7 mouse cellular contexts compared by ENCODE assay signal in the genomic region with DNA sequence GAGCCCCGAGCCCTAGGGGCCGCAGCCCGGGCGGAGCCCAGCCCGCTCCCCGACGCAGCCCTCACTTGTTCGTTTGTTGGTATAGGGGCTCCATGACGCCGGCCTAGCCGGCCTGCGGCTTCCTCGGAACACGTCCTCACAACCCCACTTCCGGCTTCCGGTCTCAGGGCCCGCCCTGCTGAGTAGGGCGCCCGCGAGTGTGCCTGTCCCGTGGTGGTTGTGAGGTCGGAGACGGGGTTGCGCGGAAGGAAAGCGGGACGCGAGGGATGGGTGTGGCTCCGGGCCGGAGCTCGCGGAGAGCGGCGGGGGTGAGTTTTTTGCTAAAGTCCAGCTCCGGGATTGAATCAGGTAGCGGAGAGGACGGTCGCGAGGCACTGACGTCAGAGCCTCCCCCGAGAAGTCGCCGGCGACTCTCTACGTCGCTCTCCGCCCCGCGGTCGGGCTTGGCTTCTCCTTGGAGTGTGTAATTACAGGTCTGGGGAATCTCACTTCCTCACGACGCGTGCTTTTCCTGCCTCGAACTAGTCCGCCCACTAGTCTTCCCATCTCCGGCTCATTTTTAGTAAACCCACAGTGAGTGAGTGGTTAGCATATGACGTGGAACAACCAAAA. TPM values are rescaled to one million over a fixed set of nuclear protein-coding genes. Genes with fewer than 3 reads are reported as not detected.
DNase-seq lines count a peak whose midpoint lies in the region; ATAC-seq and TF ChIP-seq lines count a peak whose summit lies in the region.

A gene (minus strand): TSS at position 334 of the 612 bp plus-strand sequence.

- ATAC-seq in embryonic facial prominence, embryonic 12.5 days (ENCODE audit: insufficient number of reproducible peaks, insufficient read depth, low FRiP score, low TSS enrichment), result peak; percentile 92
- peak; percentile 92 for ATAC-seq in limb, embryonic 12.5 days (ENCODE audit: insufficient number of reproducible peaks, insufficient read depth, low FRiP score, low TSS enrichment, low read depth)
- peak; percentile 97 for ATAC-seq in midbrain, embryonic 15.5 days (replicated peaks)

- H3K4me2 ChIP-seq in embryonic facial prominence, embryonic 12.5 days (replicated peaks), result peak within 1 kb of the TSS; percentile 62
- peak within 1 kb of the TSS; percentile 66 for H3K4me2 ChIP-seq in limb, embryonic 12.5 days
- H3K4me2 ChIP-seq in midbrain, embryonic 15.5 days, result peak within 1 kb of the TSS; percentile 61

- TF ChIP-seq POLR2A in kidney, adult 2 months (IDR thresholded peaks at IDR 0.05; ENCODE audit: low read depth, low read length), result peak; percentile 61
- TF ChIP-seq POLR2A in spleen, adult 2 months (IDR thresholded peaks at IDR 0.05; ENCODE audit: low read depth, low read length), result peak; percentile 61

- no peaks in the 10 kb centered on the region for H3K4me1 ChIP-seq in embryonic facial prominence, embryonic 12.5 days
- peaks cover 6% of the 10 kb centered on the region; the same call in 1 of the 2 replicates for H3K4me1 ChIP-seq in kidney, adult 2 months (ENCODE audit: control insufficient read depth, insufficient read depth, low read length)
- no peaks in the 10 kb centered on the region for H3K4me1 ChIP-seq in limb, embryonic 12.5 days (replicated peaks)
- peaks cover 26% of the 10 kb centered on the region for H3K4me1 ChIP-seq in midbrain, embryonic 15.5 days
- peaks cover 4% of the 10 kb centered on the region; the same call in 1 of the 2 replicates for H3K4me1 ChIP-seq in spleen, adult 2 months (ENCODE audit: control insufficient read depth, insufficient read depth, insufficient read length)

- WGBS in embryonic facial prominence, embryonic 12.5 days, result 1% methylated on average over 57 of the region's 57 CpGs
- WGBS in kidney, adult 2 months, result under 1% methylated on average over 57 of the region's 57 CpGs
- WGBS in limb, embryonic 12.5 days, result under 1% methylated on average over 57 of the region's 57 CpGs
- WGBS in midbrain, embryonic 15.5 days, result under 1% methylated on average over 57 of the region's 57 CpGs
- under 1% methylated on average over 57 of the region's 57 CpGs for WGBS in spleen, adult 2 months

- H3K27me3 ChIP-seq in embryonic facial prominence, embryonic 12.5 days, result no peaks in the 10 kb centered on the region
- no peaks in the 10 kb centered on the region for H3K27me3 ChIP-seq in kidney, adult 2 months (replicated peaks; ENCODE audit: control insufficient read depth, insufficient read depth, low read length)
- H3K27me3 ChIP-seq in limb, embryonic 12.5 days, result no peaks in the 10 kb centered on the region
- H3K27me3 ChIP-seq in midbrain, embryonic 15.5 days (replicated peaks), result no peaks in the 10 kb centered on the region
- no peaks in the 10 kb centered on the region for H3K27me3 ChIP-seq in spleen, adult 2 months (ENCODE audit: control insufficient read depth, insufficient read depth, low read length)

- 0 out of 2 replicates have a peak, but pooled peaks cover 3% of the 10 kb centered on the region for H3K36me3 ChIP-seq in embryonic facial prominence, embryonic 12.5 days
- no peaks in the 10 kb centered on the region for H3K36me3 ChIP-seq in kidney, adult 2 months (ENCODE audit: control insufficient read depth, insufficient read depth, low read length)
- no peaks in the 10 kb centered on the region for H3K36me3 ChIP-seq in limb, embryonic 12.5 days
- H3K36me3 ChIP-seq in midbrain, embryonic 15.5 days (replicated peaks), result no peaks in the 10 kb centered on the region
- H3K36me3 ChIP-seq in spleen, adult 2 months (ENCODE audit: control insufficient read depth, insufficient read depth, low read length), result no peaks in the 10 kb centered on the region

- H3K4me3 ChIP-seq in embryonic facial prominence, embryonic 12.5 days, result peak within 1 kb of the TSS; percentile 91
- peak within 1 kb of the TSS; percentile 96 for H3K4me3 ChIP-seq in kidney, adult 2 months (ENCODE audit: insufficient read depth, low read depth, low read length)
- H3K4me3 ChIP-seq in limb, embryonic 12.5 days (replicated peaks), result peak within 1 kb of the TSS; percentile 91
- peak within 1 kb of the TSS; percentile 88 for H3K4me3 ChIP-seq in midbrain, embryonic 15.5 days
- peak within 1 kb of the TSS; percentile 87 for H3K4me3 ChIP-seq in spleen, adult 2 months (ENCODE audit: extremely low read depth, insufficient read depth, insufficient read length)

- peak within 1 kb of the TSS; percentile 79 for H3K9ac ChIP-seq in embryonic facial prominence, embryonic 12.5 days
- peak within 1 kb of the TSS; percentile 83 for H3K9ac ChIP-seq in limb, embryonic 12.5 days (replicated peaks)
- H3K9ac ChIP-seq in midbrain, embryonic 15.5 days, result peak within 1 kb of the TSS; percentile 86

- H3K9me3 ChIP-seq in embryonic facial prominence, embryonic 12.5 days, result no peaks in the 10 kb centered on the region
- no peaks in the 10 kb centered on the region for H3K9me3 ChIP-seq in limb, embryonic 12.5 days
- H3K9me3 ChIP-seq in midbrain, embryonic 15.5 days, result no peaks in the 10 kb centered on the region

- peak; percentile 87 for DNase-seq in adrenal gland, postnatal 25 days
- DNase-seq in heart, adult 18-20 months, result peak; percentile 95
- DNase-seq in kidney, adult 2 months, result peak; percentile 96
- peak; percentile 85 to 88 for DNase-seq in spleen, adult 2 months (ENCODE audit: low read depth in 1 of 2, low spot score in 2 of 2)

- 0 out of 2 replicates have a peak, but pooled peaks have one; percentile 6 for TF ChIP-seq CTCF in kidney, adult 2 months (conservative IDR thresholded peaks at IDR 0.05; ENCODE audit: insufficient read depth, insufficient read length, low read depth, low read length)
- TF ChIP-seq CTCF in spleen, adult 2 months (IDR thresholded peaks at IDR 0.05; ENCODE audit: extremely low read depth, insufficient read depth, insufficient read length, insufficient replicate concordance), result no peak

- H3K27ac ChIP-seq in embryonic facial prominence, embryonic 12.5 days, result peak within 1 kb of the TSS; percentile 96
- peak within 1 kb of the TSS; percentile 100 for H3K27ac ChIP-seq in kidney, adult 2 months (ENCODE audit: insufficient read depth, low read depth, low read length)
- H3K27ac ChIP-seq in limb, embryonic 12.5 days, result peak within 1 kb of the TSS; percentile 97
- peak within 1 kb of the TSS; percentile 98 for H3K27ac ChIP-seq in midbrain, embryonic 15.5 days
- H3K27ac ChIP-seq in spleen, adult 2 months (ENCODE audit: insufficient read depth, low read length), result peak within 1 kb of the TSS; percentile 99

RNA-seq across cellular contexts. Expression of the gene that starts here (rescaled TPM):
- total RNA-seq in adrenal gland, postnatal 25 days (2021), result 76.0 and 82.7 TPM in 2 replicates
- 92.5 and 98.1 TPM in 2 replicates for polyA plus RNA-seq in embryonic facial prominence, embryonic 12.5 days (2016; fragmentation: Nextera tagmentation; extraction: Ambion mirVana)
- 10 to 100 TPM; 31.1 to 32.8 TPM for total RNA-seq in heart, adult 18-20 months (2021)
- 94.2 and 101 TPM in 2 replicates for polyA plus RNA-seq in kidney, adult 2 months (2012; rRNA removed)
- polyA plus RNA-seq in limb, embryonic 12.5 days (2016; fragmentation: Nextera tagmentation; extraction: Ambion mirVana), result 90.1 and 94.1 TPM in 2 replicates
- polyA plus RNA-seq in midbrain, embryonic 15.5 days (2015; fragmentation: Nextera tagmentation; extraction: Ambion mirVana), result 90.3 and 92.5 TPM in 2 replicates
- polyA plus RNA-seq in spleen, adult 2 months (2012; rRNA removed), result 57.4 and 58.5 TPM in 2 replicates

Comparison
In these comparisons a context has a peak if more than half of its experiments do, and no peak if none do; other contexts are left out.
1. Peak in every context shown above with its lines: DNase-seq, ATAC-seq, H3K4me3 ChIP-seq and H3K27ac ChIP-seq.